Mouse (Mus musculus): Measurements from ENCODE around the gene Stox2. TPM values are rescaled to one million over a fixed set of nuclear protein-coding genes. Genes with fewer than 3 reads are reported as not detected.

Gene Stox2
- total and polyA plus RNA-seq, 2 experiments from 2014 or later = 42.8 to 125 TPM

DNA sequence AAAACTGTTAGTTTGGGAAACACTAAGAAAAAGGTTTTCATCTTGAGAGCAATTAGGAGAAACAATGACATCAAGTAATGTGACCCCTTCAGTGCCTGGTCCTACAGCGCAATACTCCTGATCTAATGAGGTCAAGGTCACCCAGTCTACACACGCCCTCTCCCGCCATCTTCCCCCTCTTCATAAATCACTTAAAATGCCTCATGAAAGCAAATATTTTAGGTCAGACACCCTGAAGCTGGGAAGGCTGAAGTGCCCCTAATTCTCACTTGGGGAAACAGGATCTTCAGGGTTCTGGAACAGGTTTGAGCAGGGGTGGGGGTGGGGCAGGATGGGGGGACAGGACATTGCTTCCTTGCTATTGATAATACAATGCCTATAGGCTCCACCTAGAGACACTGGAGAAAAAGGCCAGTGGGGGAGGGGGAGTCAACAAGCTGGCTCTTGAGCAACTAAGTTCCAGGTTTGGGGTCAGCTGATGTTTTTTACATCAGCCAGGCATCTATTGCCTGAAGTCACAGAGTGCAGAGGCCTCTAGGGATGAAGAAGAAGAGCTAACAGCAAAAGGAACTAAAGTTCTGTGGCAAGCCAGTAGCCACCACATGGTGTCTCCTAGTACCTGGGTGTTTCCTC is 107.4 kb downstream of the Stox2 start:
- no peak for TF ChIP-seq CTCF (IDR thresholded peaks at IDR 0.05)
- 82% methylated on average over 3 of the region's 3 CpGs for WGBS

GRCm38 (mm10) chr8:47336433-47336832 is 109.7 kb downstream of the Stox2 start:
- Histone ChIP-seq H3K27ac (ENCODE audit: low read depth, low read length) (no peak overlapping the region), H3K4me2 (ENCODE audit: low read depth, low read length, poor library complexity, severe bottlenecking) (no peak overlapping the region), H3K4me1 (ENCODE audit: insufficient read depth, low read length) (peaks cover 7% of the 10 kb centered on the region; the same call in 1 of the 2 replicates), H3K36me3 (ENCODE audit: insufficient read depth, low read length) (no peaks in the 10 kb centered on the region), H3K9ac (replicated peaks; ENCODE audit: low read length, poor library complexity, severe bottlenecking) (no peak overlapping the region), H3K4me3 (ENCODE audit: low read depth, low read length) (no peak overlapping the region), H3K9me3 (ENCODE audit: low read length) (no peaks in the 10 kb centered on the region), H3K27me3 (ENCODE audit: insufficient read depth, low read length) (no peaks in the 10 kb centered on the region)
- no peak for TF ChIP-seq CTCF (IDR thresholded peaks at IDR 0.05)
- ATAC-seq (ENCODE audit: low FRiP score) (no peak), DNase-seq (ENCODE audit: low spot score) (no peak)
- WGBS = 94% methylated on average over 12 of the region's 12 CpGs

More for the DNA sequence above, 107.4 kb downstream of the Stox2 start:
- DNase-seq (ENCODE audit: low spot score) (no peak), ATAC-seq (ENCODE audit: low FRiP score) (no peak)
- Histone ChIP-seq H3K9ac (replicated peaks; ENCODE audit: low read length, poor library complexity, severe bottlenecking) (no peak overlapping the region), H3K9me3 (ENCODE audit: low read length) (no peaks in the 10 kb centered on the region), H3K27ac (ENCODE audit: low read depth, low read length) (no peak overlapping the region), H3K36me3 (ENCODE audit: insufficient read depth, low read length) (no peaks in the 10 kb centered on the region), H3K4me1 (ENCODE audit: insufficient read depth, low read length) (no peaks in the 10 kb centered on the region), H3K4me3 (ENCODE audit: low read depth, low read length) (no peak overlapping the region), H3K27me3 (ENCODE audit: insufficient read depth, low read length) (no peaks in the 10 kb centered on the region), H3K4me2 (ENCODE audit: low read depth, low read length, poor library complexity, severe bottlenecking) (no peak overlapping the region)

DNA sequence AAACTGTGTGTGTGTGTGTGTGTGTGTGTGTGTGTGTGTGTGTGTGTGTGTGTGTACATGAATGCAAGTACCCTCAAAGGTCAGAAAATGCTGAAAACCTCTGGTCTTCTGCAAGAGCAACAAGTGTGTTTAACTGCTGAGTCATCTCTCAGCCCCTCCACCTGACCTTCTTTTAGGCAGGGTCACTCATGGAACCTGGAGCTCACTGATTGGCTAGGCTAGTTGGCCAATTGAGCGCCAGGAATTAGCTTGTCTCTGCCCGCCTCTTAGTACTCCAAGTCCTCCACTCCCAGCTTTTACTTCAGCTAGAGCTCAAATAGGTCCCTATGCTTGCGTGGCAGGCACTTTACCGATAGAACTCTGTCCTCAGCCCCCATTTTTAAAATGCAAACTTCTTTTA is 110.2 kb downstream of the Stox2 start:
- Histone ChIP-seq H3K4me2 (ENCODE audit: low read depth, low read length, poor library complexity, severe bottlenecking) (no peak overlapping the region), H3K9me3 (ENCODE audit: low read length) (no peaks in the 10 kb centered on the region), H3K4me1 (ENCODE audit: insufficient read depth, low read length) (peaks cover 7% of the 10 kb centered on the region; the same call in 1 of the 2 replicates), H3K27ac (ENCODE audit: low read depth, low read length) (no peak overlapping the region), H3K9ac (replicated peaks; ENCODE audit: low read length, poor library complexity, severe bottlenecking) (no peak overlapping the region), H3K36me3 (ENCODE audit: insufficient read depth, low read length) (no peaks in the 10 kb centered on the region), H3K4me3 (ENCODE audit: low read depth, low read length) (no peak overlapping the region), H3K27me3 (ENCODE audit: insufficient read depth, low read length) (no peaks in the 10 kb centered on the region)
- WGBS = 93% methylated on average over 4 of the region's 4 CpGs
- TF ChIP-seq CTCF (IDR thresholded peaks at IDR 0.05) = no peak
- DNase-seq (ENCODE audit: low spot score) (no peak), ATAC-seq (ENCODE audit: low FRiP score) (no peak)

- H3K9me3 ChIP-seq (ENCODE audit: low read length) = no peaks in the 10 kb centered on the region
- 10% methylated on average over 9 of the region's 9 CpGs for WGBS
- ATAC-seq (ENCODE audit: low FRiP score) = peak; percentile 99
These were observed 111.9 kb downstream of the Stox2 start for GRCm38 (mm10) chr8:47334223-47334757.

GRCm38 (mm10) chr8:47332941-47333340 is 113.2 kb downstream of the Stox2 start:
- H3K9me3 ChIP-seq (ENCODE audit: low read length) = no peaks in the 10 kb centered on the region
- ATAC-seq (ENCODE audit: low FRiP score) (0 out of 2 replicates have a peak, but pooled peaks have one; percentile 15), DNase-seq (ENCODE audit: low spot score) (peak; percentile 52)
- H3K4me3 ChIP-seq (ENCODE audit: low read depth, low read length) = no peak overlapping the region
- H3K9ac ChIP-seq (replicated peaks; ENCODE audit: low read length, poor library complexity, severe bottlenecking) = no peak overlapping the region
- no peak for TF ChIP-seq CTCF (IDR thresholded peaks at IDR 0.05)
- no peaks in the 10 kb centered on the region for H3K27me3 ChIP-seq (ENCODE audit: insufficient read depth, low read length)
- no peaks in the 10 kb centered on the region for H3K36me3 ChIP-seq (ENCODE audit: insufficient read depth, low read length)
- 68% methylated on average over 1 of the region's 1 CpGs for WGBS
- H3K4me2 ChIP-seq (ENCODE audit: low read depth, low read length, poor library complexity, severe bottlenecking) = no peak overlapping the region
- H3K27ac ChIP-seq (ENCODE audit: low read depth, low read length) = peak overlapping the region; percentile 95
- peaks cover 7% of the 10 kb centered on the region; the same call in 1 of the 2 replicates for H3K4me1 ChIP-seq (ENCODE audit: insufficient read depth, low read length)

More at GRCm38 (mm10) chr8:47334223-47334757, 111.9 kb downstream of the Stox2 start:
- H3K9ac ChIP-seq (replicated peaks; ENCODE audit: low read length, poor library complexity, severe bottlenecking) = peak overlapping the region; percentile 78
- H3K36me3 ChIP-seq (ENCODE audit: insufficient read depth, low read length) = no peaks in the 10 kb centered on the region
- H3K4me2 ChIP-seq (ENCODE audit: low read depth, low read length, poor library complexity, severe bottlenecking) = peak overlapping the region; percentile 55
- peak overlapping the region; percentile 44 for H3K4me3 ChIP-seq (ENCODE audit: low read depth, low read length)
- DNase-seq (ENCODE audit: low spot score) = peak; percentile 96
- peaks cover 7% of the 10 kb centered on the region; the same call in 1 of the 2 replicates for H3K4me1 ChIP-seq (ENCODE audit: insufficient read depth, low read length)
- H3K27me3 ChIP-seq (ENCODE audit: insufficient read depth, low read length) = no peaks in the 10 kb centered on the region
- no peak for TF ChIP-seq CTCF (IDR thresholded peaks at IDR 0.05)
- H3K27ac ChIP-seq (ENCODE audit: low read depth, low read length) = peak overlapping the region; percentile 95

- Histone ChIP-seq H3K27me3 (ENCODE audit: insufficient read depth, low read length) (no peaks in the 10 kb centered on the region), H3K4me2 (ENCODE audit: low read depth, low read length, poor library complexity, severe bottlenecking) (no peak overlapping the region), H3K36me3 (ENCODE audit: insufficient read depth, low read length) (no peaks in the 10 kb centered on the region), H3K4me3 (ENCODE audit: low read depth, low read length) (no peak overlapping the region), H3K9me3 (ENCODE audit: low read length) (no peaks in the 10 kb centered on the region), H3K4me1 (ENCODE audit: insufficient read depth, low read length) (peaks cover 7% of the 10 kb centered on the region; the same call in 1 of the 2 replicates), H3K27ac (ENCODE audit: low read depth, low read length) (no peak overlapping the region), H3K9ac (replicated peaks; ENCODE audit: low read length, poor library complexity, severe bottlenecking) (no peak overlapping the region)
- ATAC-seq (ENCODE audit: low FRiP score) (no peak), DNase-seq (ENCODE audit: low spot score) (no peak)
- no peak for TF ChIP-seq CTCF (IDR thresholded peaks at IDR 0.05)
- WGBS = 90% methylated on average over 5 of the region's 5 CpGs
These were observed 115.2 kb downstream of the Stox2 start for GRCm38 (mm10) chr8:47330982-47331381.
